Mouse (Mus musculus): ENCODE measurements around the gene Fcgr1. TPM values are rescaled to one million over a fixed set of nuclear protein-coding genes. Genes with fewer than 3 reads are reported as not detected.

Gene Fcgr1
- total RNA-seq, 1 experiment from 2014 or later = 1.3 TPM

- DNase-seq = no peak
Measured at GRCm38 (mm10) chr3:96273591-96274465, 19.9 kb downstream of the Fcgr1 start.

- peak; percentile 91 for DNase-seq
Measured at GRCm38 (mm10) chr3:96269511-96270474, 24.0 kb downstream of the Fcgr1 start, which contains the start of gene Hist2h2bb. Gene Hist2h2bb, plus strand, starts transcription at chr3:96269752.

GRCm38 (mm10) chr3:96268776-96269378 lies 24.9 kb downstream of the Fcgr1 start:
- peak; percentile 30 for DNase-seq

GRCm38 (mm10) chr3:96268051-96268775 lies 25.6 kb downstream of the Fcgr1 start, which contains the start of gene Hist2h3b:
Gene Hist2h3b, plus strand, starts transcription at chr3:96268654.
- peak; percentile 85 for DNase-seq

- DNase-seq = no peak
Measured at GRCm38 (mm10) chr3:96267541-96267940, 26.2 kb downstream of the Fcgr1 start.

- no peak for DNase-seq
Measured at GRCm38 (mm10) chr3:96266132-96266710, 27.5 kb downstream of the Fcgr1 start.

GRCm38 (mm10) chr3:96264404-96264949 lies 29.3 kb downstream of the Fcgr1 start:
- no peak for DNase-seq

GRCm38 (mm10) chr3:96263558-96264403 lies 30.0 kb downstream of the Fcgr1 start:
- peak; percentile 71 for DNase-seq

- peak; percentile 95 for DNase-seq
Measured at GRCm38 (mm10) chr3:96262979-96263550, 30.7 kb downstream of the Fcgr1 start, which contains the start of gene Hist2h4. Gene Hist2h4, minus strand, starts transcription at chr3:96263311.

- DNase-seq = peak; percentile 89
Measured at GRCm38 (mm10) chr3:96262216-96262875, 31.4 kb downstream of the Fcgr1 start.

- DNase-seq = no peak
Measured at GRCm38 (mm10) chr3:96261623-96262022, 32.1 kb downstream of the Fcgr1 start.

GRCm38 (mm10) chr3:96260220-96260619 lies 33.5 kb downstream of the Fcgr1 start:
- DNase-seq = no peak

- DNase-seq = no peak
Measured at GRCm38 (mm10) chr3:96257190-96257589, 36.6 kb downstream of the Fcgr1 start.

GRCm38 (mm10) chr3:96255926-96256593 lies 37.7 kb downstream of the Fcgr1 start:
- no peak for DNase-seq

- DNase-seq = no peak
Measured at GRCm38 (mm10) chr3:96254683-96255355, 39.0 kb downstream of the Fcgr1 start.

- DNase-seq = no peak
Measured at GRCm38 (mm10) chr3:96251787-96252186, 42.0 kb downstream of the Fcgr1 start.

- DNase-seq = no peak
Measured at GRCm38 (mm10) chr3:96250890-96251289, 42.9 kb downstream of the Fcgr1 start.

- DNase-seq = no peak
Measured at GRCm38 (mm10) chr3:96249034-96249345, 44.8 kb downstream of the Fcgr1 start.

All from adrenal gland, postnatal 14 days (tissue).